Mouse (Mus musculus) intestine, embryonic 14.5 days (tissue): ENCODE data around the gene 2510002D24Rik. TPM values are rescaled to one million over a fixed set of nuclear protein-coding genes. Genes with fewer than 3 reads are reported as not detected.
A peak's percentile ranks its signal among the peaks of the same experiment; 100 is the strongest.
"Not testable (repeated sequence)": the region's sequence is repeated elsewhere in the genome, so short reads cannot be mapped to it uniquely, and the experiment has no call there.

ENCODE experiments used
- ATAC-seq: fragments of 200-750 bp; cut with Nextera tagmentation; replicated peaks from 2 replicates; pipeline ENCODE4 v1.8.0; 2017; ENCODE audit warnings: low read depth, moderate number of reproducible peaks, moderate TSS enrichment, moderate library complexity; ENCODE audit not compliant: low FRiP score, low TSS enrichment
- DNase-seq: peaks from one replicate; pipeline ENCODE4 v3.0.0-alpha.2; 2018; ENCODE audit warnings: low spot score
- H3K27ac ChIP-seq: fragments of 300-500 bp; sonication (generic); 2 replicates; pipeline ENCODE4 v1.5.1; 2014; ENCODE audit warnings: low read depth, mild to moderate bottlenecking, control low read depth
- H3K27me3 ChIP-seq: fragments of 300-500 bp; sonication (generic); replicated peaks from 2 replicates; pipeline ENCODE4 v1.6.1; 2014; ENCODE audit warnings: low read length, control low read depth; ENCODE audit not compliant: control insufficient read depth, insufficient read depth
- H3K36me3 ChIP-seq: fragments of 300-500 bp; sonication (generic); 2 replicates; pipeline ENCODE4 v1.6.1; 2014; ENCODE audit warnings: low read length, control low read depth; ENCODE audit not compliant: control insufficient read depth, insufficient read depth
- H3K4me1 ChIP-seq: fragments of 300-500 bp; sonication (generic); replicated peaks from 2 replicates; pipeline ENCODE4 v1.6.1; 2014; ENCODE audit warnings: low read length, control low read depth, mixed read lengths; ENCODE audit not compliant: control insufficient read depth, insufficient read depth
- H3K4me2 ChIP-seq: fragments of 300-500 bp; sonication (generic); 2 replicates; pipeline ENCODE4 v1.6.1; 2014; ENCODE audit warnings: low read length
- H3K4me3 ChIP-seq: fragments of 300-500 bp; sonication (generic); 2 replicates; pipeline ENCODE4 v1.5.1; 2014; ENCODE audit warnings: low read depth, low read length, control low read depth, mixed read lengths
- H3K9ac ChIP-seq: fragments of 300-500 bp; sonication (generic); 2 replicates; pipeline ENCODE4 v1.6.1; 2014; ENCODE audit warnings: mild to moderate bottlenecking, low read length
- H3K9me3 ChIP-seq: fragments of 300-500 bp; sonication (generic); 2 replicates; pipeline ENCODE4 v1.6.1; 2016; ENCODE audit warnings: low read length, control low read depth; ENCODE audit not compliant: control insufficient read depth
- WGBS: fragments of 180-500 bp; shearing (Covaris S2); extraction: QIAGEN DNeasy Blood & Tissue Kit; methylation state at CpG from one replicate; pipeline ENCODE4 v1.1.7; 2014; 5-methylcytosine and 5-hydroxymethylcytosine counted together
- polyA plus RNA-seq: library from polyadenylated mRNA; unstranded; fragments of >200 nt; fragmentation: Nextera tagmentation; extraction: Ambion mirVana; gene quantifications from 2 replicates; pipeline ENCODE4 v1.2.1, GENCODE M21; 2014

The 2510002D24Rik gene
- polyA plus RNA-seq, 1 experiment from 2014 or later = 41.1 TPM

DNA sequence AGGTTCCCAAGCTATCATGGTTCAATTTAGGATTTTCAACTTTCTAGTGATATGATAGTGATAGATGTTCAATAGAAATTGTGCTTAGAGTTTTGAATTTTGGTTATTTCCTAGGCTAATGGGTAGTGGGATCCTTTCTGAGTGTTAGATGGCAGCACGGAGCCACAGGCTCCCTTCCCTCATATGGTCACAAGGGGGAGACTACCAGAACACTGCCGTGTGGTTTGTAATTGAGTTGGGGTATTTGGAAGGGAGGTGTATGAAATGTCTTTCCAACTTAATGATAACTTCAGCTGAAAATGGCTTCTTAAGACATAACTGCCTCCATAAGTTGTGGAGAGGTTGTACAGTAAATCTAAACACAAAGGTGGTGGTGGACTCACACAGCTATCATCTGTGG is 2.9 kb upstream of the 2510002D24Rik start:
- ATAC-seq = no peak
- no peak for DNase-seq
- Histone ChIP-seq H3K27me3 (no peaks in the 10 kb centered on the region), H3K36me3 (peaks cover 60% of the 10 kb centered on the region), H3K27ac (no peak overlapping the region), H3K9me3 (no peaks in the 10 kb centered on the region), H3K4me2 (no peak overlapping the region), H3K4me3 (no peak overlapping the region), H3K4me1 (peaks cover 3% of the 10 kb centered on the region), H3K9ac (no peak overlapping the region)
- WGBS = 69% methylated on average over 2 of the region's 2 CpGs

DNA sequence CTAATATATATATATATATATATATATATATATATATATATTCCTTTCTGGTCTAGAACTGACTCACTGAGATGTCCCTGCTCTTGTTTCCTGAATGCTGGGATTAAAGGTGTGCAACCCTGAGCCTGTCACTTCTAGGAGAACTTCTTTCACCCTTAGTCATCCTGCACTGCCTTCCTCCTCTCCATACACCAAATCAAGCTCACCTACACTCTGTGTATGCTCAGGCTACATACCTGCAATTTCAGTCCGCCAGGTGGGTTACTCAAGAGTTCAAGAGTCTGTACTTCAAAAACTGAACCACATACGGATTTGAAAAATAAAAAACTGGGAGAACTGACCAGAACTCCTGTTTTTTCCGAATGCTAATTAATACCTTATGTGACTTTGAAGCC is 308 bp upstream of the 2510002D24Rik start:
- no peaks in the 10 kb centered on the region for H3K27me3 ChIP-seq
- DNase-seq (no peak), ATAC-seq (peak; percentile 38)
- no peak overlapping the region for H3K9ac ChIP-seq
- H3K36me3 ChIP-seq = peaks cover 46% of the 10 kb centered on the region
- no peaks in the 10 kb centered on the region for H3K9me3 ChIP-seq
- peaks cover 3% of the 10 kb centered on the region for H3K4me1 ChIP-seq
- no peak overlapping the region for H3K27ac ChIP-seq
- peak overlapping the region; percentile 63 for H3K4me3 ChIP-seq
- H3K4me2 ChIP-seq = peak overlapping the region; percentile 74
- WGBS = 24% methylated on average over 3 of the region's 3 CpGs

DNA sequence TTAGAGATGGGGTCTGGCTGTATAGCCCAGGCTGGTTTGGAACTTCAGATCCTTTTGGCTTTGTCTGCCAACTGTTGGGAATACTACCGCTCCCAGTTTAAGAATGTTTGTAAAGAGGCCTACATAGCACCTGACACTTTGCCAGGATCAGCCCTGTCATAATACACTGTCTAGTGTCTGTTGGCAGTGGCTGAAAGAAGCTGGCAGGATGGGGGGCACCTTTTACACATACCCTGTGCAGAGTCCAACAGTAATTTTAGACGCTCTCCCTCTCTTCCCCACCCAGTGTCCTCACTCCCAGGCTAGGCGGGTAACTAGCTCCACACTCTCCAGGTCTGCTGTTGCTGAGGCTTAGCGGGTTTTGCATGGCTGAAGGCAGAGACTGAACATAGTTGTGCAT is 2.0 kb downstream of the 2510002D24Rik start:
- no peak for DNase-seq
- H3K9ac ChIP-seq = no peak overlapping the region
- no peak overlapping the region for H3K4me3 ChIP-seq
- no peaks in the 10 kb centered on the region for H3K27me3 ChIP-seq
- no peak for ATAC-seq
- no peak overlapping the region for H3K27ac ChIP-seq
- 94% methylated on average over 4 of the region's 4 CpGs for WGBS
- no peaks in the 10 kb centered on the region for H3K9me3 ChIP-seq
- H3K36me3 ChIP-seq = peaks cover 23% of the 10 kb centered on the region
- H3K4me2 ChIP-seq = no peak overlapping the region
- H3K4me1 ChIP-seq = peaks cover 3% of the 10 kb centered on the region

DNA sequence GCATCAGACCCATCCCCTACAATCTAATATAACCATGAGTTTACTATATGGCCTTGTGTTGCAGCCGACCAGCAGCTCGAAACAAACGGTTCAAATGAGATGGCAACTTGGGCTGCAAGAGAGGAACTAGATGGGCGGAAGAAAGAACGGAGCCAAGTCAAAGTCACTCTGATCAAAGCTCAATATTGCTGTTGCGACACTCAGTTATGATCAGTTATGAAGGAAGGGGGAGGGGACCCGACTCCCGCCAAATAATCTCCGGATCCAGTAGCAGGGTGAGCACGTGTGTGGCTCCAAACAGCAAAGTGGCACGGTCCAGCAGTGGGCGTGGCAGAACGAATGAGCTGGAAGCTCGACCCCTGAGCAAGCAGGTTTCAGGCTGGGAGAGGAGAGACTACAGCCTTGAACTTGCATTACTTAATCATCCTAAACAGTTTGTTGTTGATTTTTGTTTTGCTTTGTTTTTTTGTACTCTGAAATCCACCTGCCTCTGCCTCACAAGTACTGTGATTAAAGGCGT is 10.0 kb downstream of the 2510002D24Rik start:
- Histone ChIP-seq H3K4me1 (no peaks in the 10 kb centered on the region), H3K9ac (no peak overlapping the region), H3K27ac (no peak overlapping the region), H3K36me3 (no peaks in the 10 kb centered on the region), H3K27me3 (no peaks in the 10 kb centered on the region), H3K4me3 (no peak overlapping the region), H3K9me3 (no peaks in the 10 kb centered on the region), H3K4me2 (no peak overlapping the region)
- 84% methylated on average over 15 of the region's 15 CpGs for WGBS
- no peak for DNase-seq
- ATAC-seq = no peak

DNA sequence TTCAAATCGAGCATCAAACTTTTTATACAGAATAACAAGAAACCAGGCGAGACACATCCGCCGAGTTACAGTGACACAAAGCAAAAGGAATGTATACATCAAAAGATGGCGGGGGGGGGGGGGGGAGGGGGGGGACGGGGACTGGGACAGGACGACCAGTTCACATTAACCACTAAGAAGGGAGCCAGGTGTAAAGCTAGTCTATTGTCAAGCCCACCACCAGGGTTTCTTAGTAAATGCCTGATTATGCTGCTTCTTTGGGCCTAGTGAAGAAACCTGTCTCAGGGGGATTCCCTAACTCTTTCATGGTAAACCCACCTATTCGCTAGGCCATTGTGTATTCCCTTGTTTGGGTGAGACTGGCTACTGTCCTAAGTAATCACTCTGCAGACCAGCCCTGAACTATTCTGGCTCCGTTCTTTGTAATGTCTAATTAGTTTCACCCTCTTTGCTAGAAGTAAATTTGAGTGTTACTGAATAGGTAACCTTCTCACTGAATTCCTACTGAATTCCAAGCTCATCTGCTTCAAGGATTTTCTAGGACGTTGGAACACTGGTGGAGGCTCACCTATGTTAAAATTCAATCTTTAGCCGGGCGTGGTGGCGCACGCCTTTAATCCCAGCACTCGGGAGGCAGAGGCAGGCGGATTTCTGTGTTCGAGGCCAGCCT is 13.3 kb downstream of the 2510002D24Rik start:
- not testable (repeated sequence) for H3K4me1 ChIP-seq, H3K4me2 ChIP-seq, H3K27me3 ChIP-seq, H3K4me3 ChIP-seq, H3K9me3 ChIP-seq, H3K27ac ChIP-seq, H3K36me3 ChIP-seq, ATAC-seq, DNase-seq, H3K9ac ChIP-seq
- 92% methylated on average over 14 of the region's 17 CpGs for WGBS

DNA sequence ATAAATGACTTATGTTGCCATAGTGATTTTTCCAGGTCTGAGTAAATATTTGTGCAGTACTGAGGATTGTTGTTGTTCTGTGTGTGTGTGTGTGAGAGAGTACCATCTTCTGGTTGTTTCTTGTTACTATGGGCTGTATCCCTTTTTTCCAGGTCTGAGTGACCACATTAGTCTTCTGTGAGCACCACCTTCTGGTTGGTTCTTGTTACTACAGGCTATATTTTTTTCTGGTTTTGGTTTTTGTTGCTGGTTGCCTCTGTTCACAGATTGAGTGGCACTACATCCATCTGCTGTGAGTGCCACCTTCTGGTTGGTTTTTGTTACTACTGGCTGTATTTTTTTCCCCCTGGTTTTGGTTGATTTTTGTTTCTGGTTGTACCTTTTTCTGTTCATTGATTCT is 22.2 kb downstream of the 2510002D24Rik start:
- no peak for ATAC-seq
- H3K4me2 ChIP-seq = no peak overlapping the region
- no peaks in the 10 kb centered on the region for H3K9me3 ChIP-seq
- no peak overlapping the region for H3K9ac ChIP-seq
- no peak overlapping the region for H3K4me3 ChIP-seq
- H3K36me3 ChIP-seq = no peaks in the 10 kb centered on the region
- DNase-seq = no peak
- no peak overlapping the region for H3K27ac ChIP-seq
- no peaks in the 10 kb centered on the region for H3K4me1 ChIP-seq
- no peaks in the 10 kb centered on the region for H3K27me3 ChIP-seq

DNA sequence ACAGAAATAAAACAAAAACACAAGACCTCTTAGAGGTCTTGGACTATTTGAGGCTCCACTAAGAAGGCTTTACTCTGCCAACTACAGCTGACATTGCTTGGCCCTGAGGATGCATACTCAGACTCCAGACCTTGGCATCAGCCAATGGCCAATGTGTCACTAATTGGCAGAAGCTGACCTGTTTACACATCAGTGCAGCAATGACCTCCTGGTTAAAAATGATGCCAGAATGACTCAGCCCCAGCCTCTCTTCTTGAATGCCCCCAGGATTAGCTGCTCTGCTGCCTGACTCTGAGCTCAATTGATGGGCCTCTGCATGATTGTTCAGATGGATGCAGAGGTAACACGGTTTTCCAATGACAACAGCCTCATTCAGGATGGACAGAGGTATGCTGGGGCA is 23.8 kb downstream of the 2510002D24Rik start:
- no peak overlapping the region for H3K27ac ChIP-seq
- no peaks in the 10 kb centered on the region for H3K36me3 ChIP-seq
- no peak overlapping the region for H3K9ac ChIP-seq
- H3K4me2 ChIP-seq = no peak overlapping the region
- DNase-seq = no peak
- no peak for ATAC-seq
- no peaks in the 10 kb centered on the region for H3K9me3 ChIP-seq
- no peaks in the 10 kb centered on the region for H3K27me3 ChIP-seq
- no peak overlapping the region for H3K4me3 ChIP-seq
- no peaks in the 10 kb centered on the region for H3K4me1 ChIP-seq
- WGBS = 61% methylated on average over 1 of the region's 1 CpGs

DNA sequence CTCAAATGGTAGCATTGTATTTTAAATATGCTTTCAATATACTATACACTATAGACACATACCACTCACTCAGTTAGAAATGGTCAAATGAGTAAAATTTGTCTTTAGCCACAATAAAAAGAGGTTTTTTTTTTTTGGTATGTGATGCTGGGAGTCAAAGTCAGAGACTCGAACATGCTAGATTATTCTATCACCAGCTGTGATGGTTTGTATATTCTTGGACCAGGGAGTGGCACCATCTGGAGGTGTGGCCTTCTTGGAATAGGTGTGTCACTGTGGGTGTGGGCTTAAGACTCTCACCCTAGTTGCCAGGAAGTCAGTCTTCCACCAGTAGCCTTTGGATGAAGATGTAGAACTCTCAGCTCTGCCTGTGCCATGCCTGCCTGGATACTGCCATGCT is 34.1 kb downstream of the 2510002D24Rik start:
- H3K36me3 ChIP-seq = peaks cover 43% of the 10 kb centered on the region
- H3K27ac ChIP-seq, H3K4me3 ChIP-seq, H3K4me1 ChIP-seq, H3K4me2 ChIP-seq, H3K9ac ChIP-seq, H3K27me3 ChIP-seq, H3K9me3 ChIP-seq, DNase-seq, ATAC-seq: not testable (repeated sequence)
- WGBS = 81% methylated on average over 1 of the region's 1 CpGs

DNA sequence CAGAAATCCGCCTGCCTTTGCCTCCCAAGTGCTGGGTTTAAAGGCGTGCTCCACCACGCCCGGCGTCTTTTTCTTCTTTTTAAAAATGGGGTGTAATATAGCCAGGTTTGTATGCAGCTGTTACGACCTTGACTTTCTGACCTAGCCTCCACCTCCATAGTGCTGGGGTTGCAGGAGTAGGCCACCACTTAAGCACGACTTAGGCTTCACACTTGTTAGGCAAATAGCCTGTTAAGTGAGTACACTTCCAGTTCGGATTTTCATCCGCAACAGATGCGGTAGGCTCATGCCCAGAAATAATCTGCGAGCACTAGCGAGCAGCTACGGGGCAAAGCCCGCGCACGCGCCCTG is 39.7 kb downstream of the 2510002D24Rik start:
- H3K9me3 ChIP-seq = no peaks in the 10 kb centered on the region
- ATAC-seq = peak; percentile 26
- under 1% methylated on average over 17 of the region's 17 CpGs for WGBS

More for the DNA sequence above, 39.7 kb downstream of the 2510002D24Rik start:
- no peak for DNase-seq
- Histone ChIP-seq H3K4me2 (peak overlapping the region; percentile 78), H3K36me3 (peaks cover 41% of the 10 kb centered on the region), H3K27ac (peak overlapping the region; percentile 91), H3K4me1 (no peaks in the 10 kb centered on the region; the same call in 1 of the 2 replicates), H3K9ac (peak overlapping the region; percentile 80), H3K4me3 (peak overlapping the region; percentile 86), H3K27me3 (no peaks in the 10 kb centered on the region)
